Mouse (Mus musculus) olfactory bulb, adult 2 months (tissue): ENCODE data around the gene Tpst1.

ENCODE experiments used
- CTCF ChIP-seq: fragments of 200-500 bp; IDR thresholded peaks from 2 replicates; pipeline ENCODE4 v1.5.1; 2012; ENCODE audit warnings: low read depth, mild to moderate bottlenecking, low read length, moderate library complexity; ENCODE audit not compliant: insufficient read depth
- POLR2A ChIP-seq: fragments of 200-500 bp; IDR thresholded peaks from 2 replicates; pipeline ENCODE4 v1.6.1; 2012; ENCODE audit warnings: mild to moderate bottlenecking, low read depth, low read length, moderate library complexity; ENCODE audit not compliant: insufficient read depth

GRCm38 (mm10) chr5:130163670-130164069 is 90.5 kb downstream of the Tpst1 start:
- TF ChIP-seq CTCF (peak; percentile 35; the same call in 1 of the 2 replicates), POLR2A (no peak)
